Mouse (Mus musculus): ENCODE measurements around the gene Vcan.

The Vcan gene

GRCm38 (mm10) chr13:89726492-89726891 is 15.8 kb downstream of the Vcan start:
- no peak for DNase-seq (ENCODE audit: low spot score in 2 of 2)

GRCm38 (mm10) chr13:89720497-89720896 is 21.8 kb downstream of the Vcan start:
- no peak for DNase-seq (ENCODE audit: low spot score in 2 of 2)

GRCm38 (mm10) chr13:89709497-89710201 is 32.7 kb downstream of the Vcan start:
- no peak for DNase-seq (ENCODE audit: low spot score in 2 of 2)

- DNase-seq (ENCODE audit: low spot score in 2 of 2): no peak
Measured at GRCm38 (mm10) chr13:89708151-89708927, 34.0 kb downstream of the Vcan start.

- no peak for DNase-seq (ENCODE audit: low spot score in 2 of 2)
Measured at GRCm38 (mm10) chr13:89702395-89702794, 39.9 kb downstream of the Vcan start.

GRCm38 (mm10) chr13:89699998-89700555 is 42.2 kb downstream of the Vcan start:
- no peak for DNase-seq (ENCODE audit: low spot score in 2 of 2)

- DNase-seq (ENCODE audit: low spot score in 2 of 2): no peak
Measured at GRCm38 (mm10) chr13:89692597-89692996, 49.7 kb downstream of the Vcan start.

GRCm38 (mm10) chr13:89683490-89683889 is 58.8 kb downstream of the Vcan start:
- no peak for DNase-seq (ENCODE audit: low spot score in 2 of 2)

- DNase-seq (ENCODE audit: low spot score in 2 of 2): no peak
Measured at GRCm38 (mm10) chr13:89682254-89682653, 60.1 kb downstream of the Vcan start.

GRCm38 (mm10) chr13:89679756-89680155 is 62.6 kb downstream of the Vcan start:
- no peak for DNase-seq (ENCODE audit: low spot score in 2 of 2)

GRCm38 (mm10) chr13:89670505-89670904 is 71.8 kb downstream of the Vcan start:
- DNase-seq (ENCODE audit: low spot score in 2 of 2): no peak

GRCm38 (mm10) chr13:89668981-89669880 is 73.1 kb downstream of the Vcan start:
- DNase-seq (ENCODE audit: low spot score in 2 of 2): peak in 1 of 2 experiments; percentile 23

- DNase-seq (ENCODE audit: low spot score in 2 of 2): peak; percentile 34
Measured at GRCm38 (mm10) chr13:89668069-89668468, 74.2 kb downstream of the Vcan start.

- no peak for DNase-seq (ENCODE audit: low spot score in 2 of 2)
Measured at GRCm38 (mm10) chr13:89661688-89662087, 80.6 kb downstream of the Vcan start.

GRCm38 (mm10) chr13:89657046-89657445 is 85.3 kb downstream of the Vcan start:
- DNase-seq (ENCODE audit: low spot score in 2 of 2): peak in 1 of 2 experiments; percentile 29

GRCm38 (mm10) chr13:89653279-89653678 is 89.0 kb downstream of the Vcan start:
- DNase-seq (ENCODE audit: low spot score in 2 of 2): no peak

- no peak for DNase-seq (ENCODE audit: low spot score in 2 of 2)
Measured at GRCm38 (mm10) chr13:89652773-89653172, 89.5 kb downstream of the Vcan start.

GRCm38 (mm10) chr13:89645589-89645988 is 96.7 kb downstream of the Vcan start:
- DNase-seq (ENCODE audit: low spot score in 2 of 2): no peak

GRCm38 (mm10) chr13:89637012-89637411 is 105.3 kb downstream of the Vcan start:
- no peak for DNase-seq (ENCODE audit: low spot score in 2 of 2)

- peak; percentile 41 to 42 for DNase-seq (ENCODE audit: low spot score in 2 of 2)
Measured at GRCm38 (mm10) chr13:89634137-89634683, 108.1 kb downstream of the Vcan start.

- DNase-seq (ENCODE audit: low spot score in 2 of 2): no peak
Measured at GRCm38 (mm10) chr13:89619064-89619463, 123.2 kb downstream of the Vcan start.

Measured in right cerebral cortex, postnatal 10 days (tissue).